Mouse (Mus musculus) embryonic facial prominence, embryonic 13.5 days (tissue): ENCODE data around the gene Socs1. TPM values are rescaled to one million over a fixed set of nuclear protein-coding genes. Genes with fewer than 3 reads are reported as not detected.

ENCODE experiments used
- ATAC-seq: fragments of 200-750 bp; cut with Nextera tagmentation; 2 replicates; pipeline ENCODE4 v1.8.0; 2017; ENCODE audit warnings: low read depth; ENCODE audit not compliant: insufficient number of reproducible peaks, insufficient read depth, low FRiP score, low TSS enrichment
- H3K27ac ChIP-seq: fragments of 300-500 bp; sonication (generic); 2 replicates; pipeline ENCODE4 v1.5.1; 2015; ENCODE audit warnings: moderate library complexity, mild to moderate bottlenecking, inconsistent platforms
- H3K27me3 ChIP-seq: fragments of 300-500 bp; sonication (generic); 2 replicates; pipeline ENCODE4 v1.6.1; 2015; ENCODE audit warnings: mild to moderate bottlenecking, inconsistent platforms
- H3K36me3 ChIP-seq: fragments of 300-500 bp; sonication (generic); 2 replicates; pipeline ENCODE4 v1.6.1; 2015; ENCODE audit warnings: mild to moderate bottlenecking, inconsistent platforms
- H3K4me1 ChIP-seq: fragments of 300-500 bp; sonication (generic); 2 replicates; pipeline ENCODE4 v1.6.1; 2015; ENCODE audit warnings: inconsistent platforms
- H3K4me2 ChIP-seq: fragments of 300-500 bp; sonication (generic); 2 replicates; pipeline ENCODE4 v1.6.1; 2015; ENCODE audit warnings: moderate library complexity, mild to moderate bottlenecking, inconsistent platforms
- H3K4me3 ChIP-seq: fragments of 300-500 bp; sonication (generic); 2 replicates; pipeline ENCODE4 v1.5.1; 2015; ENCODE audit warnings: mild to moderate bottlenecking, inconsistent platforms
- H3K9ac ChIP-seq: fragments of 300-500 bp; sonication (generic); 2 replicates; pipeline ENCODE4 v1.6.1; 2015; ENCODE audit warnings: mild to moderate bottlenecking, inconsistent platforms
- H3K9me3 ChIP-seq: fragments of 300-500 bp; sonication (generic); 2 replicates; pipeline ENCODE4 v1.6.1; 2016; ENCODE audit warnings: inconsistent platforms
- WGBS: fragments of 180-500 bp; shearing (Covaris S2); methylation state at CpG from one replicate; pipeline ENCODE4 v1.1.7; 2015; ENCODE audit warnings: mixed read lengths; 5-methylcytosine and 5-hydroxymethylcytosine counted together
- polyA plus RNA-seq: library from polyadenylated mRNA; unstranded; fragments of >200 nt; fragmentation: Nextera tagmentation; extraction: Ambion mirVana; gene quantifications from 2 replicates; pipeline ENCODE4 v1.2.1, GENCODE M21; 2015

Socs1 gene
- polyA plus RNA-seq, 1 experiment from 2014 or later = 15.4 TPM

GRCm38 (mm10) chr16:10786288-10786687 is 952 bp upstream of the Socs1 start:
- WGBS = under 1% methylated on average over 9 of the region's 9 CpGs
- no peaks in the 10 kb centered on the region for H3K9me3 ChIP-seq
- ATAC-seq = 0 out of 2 replicates have a peak, but pooled peaks have one; percentile 12
- peak overlapping the region; percentile 74 for H3K4me3 ChIP-seq
- 0 out of 2 replicates have a peak, but pooled peaks cover 7% of the 10 kb centered on the region for H3K36me3 ChIP-seq
- peak overlapping the region; percentile 99 for H3K27ac ChIP-seq
- H3K27me3 ChIP-seq = no peaks in the 10 kb centered on the region
- H3K4me2 ChIP-seq = peak overlapping the region; percentile 95
- H3K4me1 ChIP-seq = peaks cover 46% of the 10 kb centered on the region
- H3K9ac ChIP-seq = peak overlapping the region; percentile 90

- peak overlapping the region; percentile 99 for H3K27ac ChIP-seq
- H3K4me1 ChIP-seq = peaks cover 59% of the 10 kb centered on the region
- no peaks in the 10 kb centered on the region for H3K27me3 ChIP-seq
- H3K4me2 ChIP-seq = peak overlapping the region; percentile 95
- peak overlapping the region; percentile 90 for H3K9ac ChIP-seq
- H3K4me3 ChIP-seq = peak overlapping the region; percentile 74
- peak; percentile 82 for ATAC-seq
- WGBS = under 1% methylated on average over 54 of the region's 55 CpGs
- no peaks in the 10 kb centered on the region for H3K9me3 ChIP-seq
- H3K36me3 ChIP-seq = 0 out of 2 replicates have a peak, but pooled peaks cover 7% of the 10 kb centered on the region
Observed at GRCm38 (mm10) chr16:10784793-10785370, 454 bp downstream of the Socs1 start.

GRCm38 (mm10) chr16:10783883-10784792 is 1.2 kb downstream of the Socs1 start:
- ATAC-seq = no peak
- Histone ChIP-seq H3K36me3 (0 out of 2 replicates have a peak, but pooled peaks cover 7% of the 10 kb centered on the region), H3K27me3 (no peaks in the 10 kb centered on the region), H3K4me1 (peaks cover 59% of the 10 kb centered on the region), H3K27ac (peak overlapping the region; percentile 99), H3K4me3 (peak overlapping the region; percentile 74), H3K9me3 (no peaks in the 10 kb centered on the region), H3K4me2 (peak overlapping the region; percentile 95), H3K9ac (peak overlapping the region; percentile 90)
- 2% methylated on average over 81 of the region's 81 CpGs for WGBS

GRCm38 (mm10) chr16:10783451-10783850 is 1.9 kb downstream of the Socs1 start:
- Histone ChIP-seq H3K9me3 (no peaks in the 10 kb centered on the region), H3K36me3 (0 out of 2 replicates have a peak, but pooled peaks cover 7% of the 10 kb centered on the region), H3K27ac (peak overlapping the region; percentile 60; the same call in 1 of the 2 replicates), H3K4me1 (peaks cover 59% of the 10 kb centered on the region), H3K27me3 (no peaks in the 10 kb centered on the region), H3K4me3 (peak overlapping the region; percentile 74), H3K4me2 (peak overlapping the region; percentile 95), H3K9ac (peak overlapping the region; percentile 90)
- ATAC-seq = no peak
- WGBS = 54% methylated on average over 8 of the region's 8 CpGs

- Histone ChIP-seq H3K27ac (peak overlapping the region; percentile 60), H3K27me3 (no peaks in the 10 kb centered on the region)
Observed at GRCm38 (mm10) chr16:10783152-10783434, 2.2 kb downstream of the Socs1 start.

GRCm38 (mm10) chr16:10782377-10783151 is 2.8 kb downstream of the Socs1 start:
- H3K36me3 ChIP-seq = 0 out of 2 replicates have a peak, but pooled peaks cover 7% of the 10 kb centered on the region
- peak overlapping the region; percentile 95 for H3K4me2 ChIP-seq
- H3K27ac ChIP-seq = peak overlapping the region; percentile 72
- WGBS = 44% methylated on average over 6 of the region's 6 CpGs
- H3K4me3 ChIP-seq = peak overlapping the region; percentile 74
- no peaks in the 10 kb centered on the region for H3K9me3 ChIP-seq
- ATAC-seq = no peak
- peak overlapping the region; percentile 63 for H3K9ac ChIP-seq
- H3K27me3 ChIP-seq = no peaks in the 10 kb centered on the region
- H3K4me1 ChIP-seq = peaks cover 59% of the 10 kb centered on the region

More at GRCm38 (mm10) chr16:10783152-10783434, 2.2 kb downstream of the Socs1 start:
- Histone ChIP-seq H3K9me3 (no peaks in the 10 kb centered on the region), H3K9ac (peak overlapping the region; percentile 63), H3K36me3 (0 out of 2 replicates have a peak, but pooled peaks cover 7% of the 10 kb centered on the region), H3K4me1 (peaks cover 59% of the 10 kb centered on the region), H3K4me3 (peak overlapping the region; percentile 74), H3K4me2 (peak overlapping the region; percentile 95)
- 10% methylated on average over 1 of the region's 1 CpGs for WGBS
- ATAC-seq = no peak

- H3K4me2 ChIP-seq = peak overlapping the region; percentile 95
Observed at GRCm38 (mm10) chr16:10781862-10782371, 3.4 kb downstream of the Socs1 start.

GRCm38 (mm10) chr16:10780631-10781120 is 4.7 kb downstream of the Socs1 start:
- 0 out of 2 replicates have a peak, but pooled peaks cover 7% of the 10 kb centered on the region for H3K36me3 ChIP-seq
- no peaks in the 10 kb centered on the region for H3K27me3 ChIP-seq
- H3K4me1 ChIP-seq = peaks cover 46% of the 10 kb centered on the region
- no peak overlapping the region; the same call in 1 of the 2 replicates for H3K4me2 ChIP-seq
- ATAC-seq = no peak
- no peak overlapping the region for H3K4me3 ChIP-seq
- no peaks in the 10 kb centered on the region for H3K9me3 ChIP-seq
- H3K27ac ChIP-seq = peak overlapping the region; percentile 72
- WGBS = 53% methylated on average over 5 of the region's 5 CpGs
- H3K9ac ChIP-seq = no peak overlapping the region

More at GRCm38 (mm10) chr16:10781862-10782371, 3.4 kb downstream of the Socs1 start:
- 26% methylated on average over 9 of the region's 9 CpGs for WGBS
- no peaks in the 10 kb centered on the region for H3K9me3 ChIP-seq
- H3K36me3 ChIP-seq = 0 out of 2 replicates have a peak, but pooled peaks cover 7% of the 10 kb centered on the region
- H3K4me1 ChIP-seq = peaks cover 55% of the 10 kb centered on the region
- no peaks in the 10 kb centered on the region for H3K27me3 ChIP-seq
- ATAC-seq = no peak
- H3K4me3 ChIP-seq = peak overlapping the region; percentile 74
- H3K27ac ChIP-seq = peak overlapping the region; percentile 72
- peak overlapping the region; percentile 63 for H3K9ac ChIP-seq

- peaks cover 27% of the 10 kb centered on the region for H3K4me1 ChIP-seq
- no peak for ATAC-seq
- H3K36me3 ChIP-seq = 0 out of 2 replicates have a peak, but pooled peaks cover 4% of the 10 kb centered on the region
- 68% methylated on average over 5 of the region's 5 CpGs for WGBS
- no peak overlapping the region for H3K4me2 ChIP-seq
- H3K9me3 ChIP-seq = no peaks in the 10 kb centered on the region
- no peaks in the 10 kb centered on the region for H3K27me3 ChIP-seq
- no peak overlapping the region for H3K9ac ChIP-seq
- H3K4me3 ChIP-seq = no peak overlapping the region
- H3K27ac ChIP-seq = no peak overlapping the region
Observed at GRCm38 (mm10) chr16:10777579-10778160, 7.7 kb downstream of the Socs1 start.

GRCm38 (mm10) chr16:10776322-10776721 is 9.0 kb downstream of the Socs1 start:
- Histone ChIP-seq H3K27ac (no peak overlapping the region), H3K9ac (no peak overlapping the region), H3K4me3 (no peak overlapping the region), H3K27me3 (no peaks in the 10 kb centered on the region), H3K9me3 (no peaks in the 10 kb centered on the region), H3K4me2 (no peak overlapping the region), H3K36me3 (no peaks in the 10 kb centered on the region), H3K4me1 (peaks cover 13% of the 10 kb centered on the region)
- ATAC-seq = no peak
- 51% methylated on average over 7 of the region's 7 CpGs for WGBS
